Mouse (Mus musculus) c-Kit-positive CD71-negative TER-119-negative erythroid progenitor cells, embryonic 14.5 days (primary cell): ENCODE results near the gene Ttc39a.

Experiments
- DNase-seq: peaks from one replicate; pipeline ENCODE4 v3.0.0-alpha.2; 2013; ENCODE audit warnings: low read depth

Ttc39a gene

DNA sequence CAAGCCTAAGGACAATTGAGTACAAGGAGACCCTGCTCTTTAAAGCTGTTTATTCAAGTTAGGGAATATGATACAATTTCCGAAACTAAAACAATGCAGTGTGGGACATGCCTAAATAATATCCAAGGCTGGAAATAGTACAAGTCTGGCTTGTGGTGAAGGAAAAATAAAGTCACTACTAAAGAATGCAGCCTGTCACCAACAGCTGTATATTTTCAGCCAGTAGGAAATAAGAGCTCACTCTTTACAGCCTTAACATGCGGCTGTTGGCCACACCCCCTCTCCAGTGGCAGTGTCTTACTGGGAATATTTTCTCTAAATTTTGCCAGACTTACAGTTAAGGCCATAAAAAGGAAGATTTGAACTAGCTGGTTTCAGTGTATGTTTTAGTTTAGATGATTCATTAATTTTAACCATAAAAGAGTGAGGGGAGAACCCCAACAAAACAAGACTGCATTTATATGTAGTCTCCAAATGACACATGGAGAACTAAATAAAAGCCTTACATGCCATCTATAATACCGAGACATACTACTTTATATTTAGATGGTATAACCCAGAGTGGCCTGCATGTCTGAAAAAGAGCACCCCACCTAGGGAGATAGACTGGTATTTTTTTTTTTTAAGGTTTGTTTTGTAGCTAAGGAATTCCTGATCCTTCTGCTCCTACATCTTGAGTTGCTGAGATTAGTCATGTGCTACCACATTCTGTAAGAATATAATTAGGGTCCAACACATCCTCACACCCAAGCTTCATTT is 54.2 kb downstream of the Ttc39a start:
- no peak for DNase-seq

DNA sequence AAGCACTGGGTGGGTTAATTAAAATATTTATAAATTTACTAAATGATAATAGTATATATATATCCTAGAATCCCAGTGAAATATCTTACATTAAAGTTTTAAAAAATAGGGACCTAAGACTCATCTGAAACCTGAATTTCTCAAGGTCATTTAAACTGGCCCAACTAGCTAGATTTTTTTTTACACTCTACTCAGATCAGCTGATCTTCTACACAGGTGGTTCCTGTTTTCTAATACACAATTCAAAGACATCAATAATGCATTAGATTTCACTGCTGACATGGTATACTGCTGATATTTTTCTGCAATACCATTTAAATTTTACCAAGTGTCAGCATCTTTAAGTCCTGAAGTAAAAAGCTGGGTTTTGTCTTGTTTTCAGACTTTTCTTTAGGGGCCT is 57.5 kb downstream of the Ttc39a start:
- DNase-seq = no peak

DNA sequence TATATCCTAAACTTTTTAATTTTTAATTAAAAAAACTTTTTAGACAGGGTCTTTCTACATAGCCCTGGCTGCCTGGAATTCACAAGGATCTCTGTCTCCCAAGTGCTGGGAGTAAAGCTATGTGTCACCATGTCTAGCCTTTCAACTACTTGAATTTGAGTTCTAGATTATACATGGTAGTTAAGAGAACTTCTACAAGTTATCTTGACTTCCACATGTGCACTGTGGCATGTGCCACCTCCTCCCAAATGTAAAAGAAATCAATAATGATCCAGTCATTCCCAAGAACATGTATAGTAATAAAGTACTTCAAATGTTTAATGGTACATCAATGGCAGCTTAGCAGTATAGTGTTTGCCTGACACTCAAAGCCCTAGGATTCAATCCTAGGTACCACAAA is 61.3 kb downstream of the Ttc39a start:
- DNase-seq = no peak

DNA sequence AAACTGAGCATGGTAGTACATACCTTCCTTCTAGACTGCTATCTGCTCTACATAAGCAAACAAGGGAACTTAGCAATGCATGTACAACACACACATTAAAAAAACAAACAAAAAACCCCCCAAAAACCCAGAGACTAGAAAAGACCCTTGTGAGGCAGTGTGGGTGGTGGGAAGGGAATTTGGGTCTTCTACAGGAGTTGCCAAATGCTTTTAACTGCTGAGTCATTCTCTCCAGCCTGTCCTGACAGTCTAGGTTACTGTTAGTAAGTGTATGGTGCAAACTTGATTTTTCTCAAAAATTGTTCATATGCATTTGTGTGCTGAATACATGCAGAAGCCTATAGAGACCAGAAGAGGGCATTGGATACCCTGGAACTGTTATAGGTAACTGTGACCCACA is 65.2 kb downstream of the Ttc39a start:
- DNase-seq = no peak

DNA sequence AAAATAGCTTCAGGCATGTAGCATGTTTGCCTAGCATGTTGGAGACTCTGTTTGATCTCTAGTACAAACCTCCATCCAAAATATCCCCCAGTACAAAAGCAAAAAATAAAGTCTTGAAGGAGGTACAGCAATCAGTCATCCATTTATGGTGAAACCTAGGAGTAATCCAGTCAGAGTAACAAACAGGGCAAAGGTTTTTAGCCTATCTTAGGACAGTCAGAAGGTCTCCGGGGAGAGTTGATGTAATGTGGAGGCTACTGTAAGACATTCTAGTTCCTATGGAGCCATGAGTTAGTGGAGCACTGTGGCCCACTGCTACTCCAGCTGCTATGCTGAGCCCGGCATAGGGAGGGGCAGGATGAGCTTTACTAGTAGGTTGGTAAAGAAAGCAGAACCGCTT is 66.1 kb downstream of the Ttc39a start:
- DNase-seq = no peak

DNA sequence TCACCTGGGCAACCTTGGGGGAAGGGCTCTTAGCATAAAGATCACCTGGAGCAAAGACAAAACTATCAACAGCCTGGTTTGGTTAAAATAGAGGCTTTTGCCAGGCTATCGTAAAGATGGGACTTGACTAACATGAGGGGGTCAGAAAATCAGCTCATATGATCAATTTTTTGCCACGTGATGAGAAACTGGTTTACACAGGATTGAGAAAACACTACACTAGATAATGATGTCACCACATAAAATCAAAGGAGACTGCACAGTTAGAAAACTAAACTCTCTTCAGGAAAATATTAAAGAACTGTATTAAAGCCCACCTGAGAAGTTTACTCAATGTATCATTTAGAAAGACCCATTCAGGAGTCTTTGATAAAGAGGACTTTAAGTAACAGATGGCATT is 68.7 kb downstream of the Ttc39a start:
- DNase-seq = no peak

DNA sequence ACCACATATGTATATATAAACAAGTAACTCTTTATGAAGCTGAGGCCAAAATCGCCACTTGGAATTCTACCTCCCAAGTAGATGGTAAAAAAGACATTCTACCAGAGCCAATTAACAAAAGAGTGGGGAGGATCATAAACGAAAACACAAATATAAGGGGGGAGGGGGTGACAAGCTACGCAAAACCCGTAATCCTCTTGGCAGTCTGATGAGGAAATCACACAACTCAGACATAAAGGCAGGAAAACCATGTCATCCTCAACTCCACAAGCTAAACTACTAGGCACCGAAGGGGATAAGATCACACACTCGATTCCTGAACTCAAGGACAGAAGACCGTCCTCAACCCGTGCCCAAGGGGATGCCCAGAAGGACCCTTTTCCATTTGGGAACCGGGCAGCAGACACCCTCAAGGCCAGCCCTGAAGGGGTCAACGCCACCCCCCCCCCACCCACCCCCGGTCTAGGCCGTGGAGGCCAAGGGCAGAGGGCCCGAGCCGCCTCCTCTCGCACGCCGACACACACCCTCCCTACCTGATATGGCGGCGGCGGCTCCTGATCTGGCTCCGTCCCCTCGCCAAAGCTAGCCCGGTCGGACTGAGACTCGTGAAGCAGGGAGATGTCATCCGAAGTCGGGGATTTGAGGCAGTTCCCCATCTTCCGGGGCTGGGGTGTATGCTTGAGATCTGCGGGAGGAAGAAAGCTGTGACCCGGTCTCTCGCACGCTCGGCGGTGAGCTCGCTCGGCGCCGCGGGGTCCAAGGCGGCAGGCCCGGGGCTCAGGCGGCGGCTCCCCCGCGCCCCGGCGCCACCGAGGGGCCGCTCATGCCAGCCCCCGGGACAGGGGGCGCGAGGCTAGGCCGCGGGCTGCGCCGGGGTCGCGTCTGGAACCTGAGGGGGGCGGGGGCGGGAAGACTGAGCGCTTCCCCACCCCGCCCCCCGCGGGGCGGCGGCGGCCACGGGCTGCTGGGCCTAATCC is 69.4 kb downstream of the Ttc39a start:
- no peak for DNase-seq

DNA sequence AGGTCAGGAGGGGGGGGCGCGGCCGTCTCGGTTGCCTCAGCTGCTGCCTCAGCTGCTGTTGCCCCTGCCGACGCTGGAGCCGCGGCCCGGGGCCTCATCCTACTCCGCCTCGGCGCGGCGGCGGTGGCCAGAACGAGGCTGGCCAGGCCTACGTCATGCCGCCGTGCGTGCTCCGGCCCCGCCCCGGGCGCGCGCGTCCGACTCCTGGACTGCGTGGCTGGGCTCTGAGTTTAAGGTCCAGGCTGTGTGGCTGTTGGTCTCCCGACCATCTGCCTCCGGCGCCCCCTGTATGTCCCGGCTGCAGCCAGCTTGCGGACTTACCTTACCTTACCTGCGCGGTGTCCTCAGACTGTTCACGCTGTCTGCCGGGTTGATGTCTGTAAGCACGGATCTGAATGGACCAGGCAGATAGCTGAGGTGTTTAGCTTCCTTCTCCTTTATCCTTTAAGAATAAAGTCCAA is 70.2 kb downstream of the Ttc39a start:
- DNase-seq = peak; percentile 58

DNA sequence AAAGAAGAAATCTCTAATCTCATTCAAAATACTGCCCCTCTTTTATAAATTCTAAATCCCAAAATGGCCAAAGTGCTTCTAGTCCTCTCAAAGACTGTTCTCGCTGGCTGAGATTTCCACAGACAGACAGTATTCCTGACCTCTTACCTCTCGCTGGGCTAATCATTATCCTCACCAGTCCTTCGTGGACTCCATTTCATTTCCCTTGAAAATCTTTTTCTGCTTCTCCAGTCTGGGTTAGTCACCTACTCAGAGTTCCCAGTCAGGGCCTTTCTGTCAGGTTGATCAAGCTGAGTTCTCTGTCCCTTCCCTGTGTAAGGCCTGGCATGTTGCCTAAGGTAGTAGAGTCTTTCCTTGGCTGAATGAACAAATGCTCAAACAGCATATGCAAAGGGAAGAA is 71.0 kb downstream of the Ttc39a start:
- no peak for DNase-seq

DNA sequence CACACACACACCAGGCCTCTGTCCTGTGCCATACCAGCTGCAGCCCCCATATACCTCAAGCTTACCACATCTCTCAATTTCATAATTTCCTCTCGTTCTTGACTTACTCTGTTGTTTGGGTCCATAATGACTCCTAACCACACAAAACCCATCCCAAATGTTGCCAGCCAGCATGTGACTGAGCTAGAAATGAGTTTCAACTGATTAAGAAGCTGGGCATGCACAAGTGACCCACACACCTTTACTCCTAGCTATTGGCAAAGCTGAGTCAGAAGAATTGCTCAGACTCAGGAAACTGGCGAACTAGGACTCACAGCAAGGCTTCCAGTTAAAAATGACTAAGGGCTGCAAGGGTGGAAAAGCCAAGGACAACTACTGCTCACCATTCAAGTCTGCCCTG is 75.0 kb downstream of the Ttc39a start:
- no peak for DNase-seq

DNA sequence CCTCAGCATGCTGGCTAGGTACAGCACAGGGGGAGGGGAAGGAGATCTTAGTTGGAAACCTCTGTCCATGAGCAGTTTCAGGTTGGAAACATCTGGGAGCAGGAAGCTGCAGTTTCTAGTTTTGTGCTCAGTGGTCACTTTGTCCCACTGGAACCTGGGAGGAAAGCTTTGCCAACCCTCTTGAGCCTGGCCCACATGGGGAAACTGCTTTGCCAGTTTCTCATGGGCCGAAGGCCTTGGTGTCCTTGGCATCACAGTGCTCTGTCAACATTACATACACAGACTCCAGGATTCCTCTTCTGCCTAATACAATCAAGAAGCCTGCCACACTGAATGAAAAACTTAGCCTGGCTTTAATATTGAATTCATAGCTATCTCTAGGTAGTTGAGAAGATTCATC is 76.3 kb downstream of the Ttc39a start:
- no peak for DNase-seq

DNA sequence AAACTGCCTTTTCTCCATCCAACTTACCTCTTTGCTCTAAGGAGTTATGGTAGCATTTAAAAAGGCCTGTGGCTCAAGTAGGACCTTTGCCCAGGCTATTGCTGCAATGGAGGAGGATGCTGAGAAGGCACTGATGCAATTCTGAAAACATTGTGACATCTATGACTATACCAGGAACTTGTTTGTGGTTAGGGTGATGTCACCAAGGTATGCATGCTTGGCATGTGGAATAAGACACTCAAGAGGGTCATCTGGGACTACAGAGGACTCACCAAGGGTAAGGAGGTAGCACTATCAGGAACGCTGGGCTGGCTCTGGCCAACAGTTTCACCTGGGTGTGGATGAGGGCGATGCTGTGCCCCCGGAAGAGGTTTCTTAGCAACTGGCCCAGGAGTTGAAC is 78.2 kb downstream of the Ttc39a start, which contains the start of gene Rnf11:
TSS of gene Rnf11 (minus strand) at position 108 of the 400 bp plus-strand sequence.
- DNase-seq = no peak

DNA sequence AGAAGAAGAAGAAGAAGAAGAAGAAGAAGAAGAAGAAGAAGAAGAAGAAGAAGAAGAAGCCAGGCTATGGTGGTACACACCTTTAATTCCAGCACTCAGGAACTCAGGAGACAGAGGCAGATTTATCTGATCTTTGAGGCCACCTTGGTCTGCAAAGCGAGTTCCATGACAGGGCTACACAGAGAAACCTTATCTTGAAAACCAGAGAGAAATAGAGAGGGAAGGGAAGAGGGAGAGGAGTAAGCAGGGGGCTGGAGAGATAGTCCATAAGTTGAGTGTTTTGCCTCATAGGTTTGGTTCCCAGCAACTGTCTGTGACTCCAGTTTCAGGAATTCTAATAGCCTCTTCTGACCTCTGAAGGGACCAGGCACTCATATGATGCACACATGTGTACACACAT is 82.4 kb downstream of the Ttc39a start:
- no peak for DNase-seq

DNA sequence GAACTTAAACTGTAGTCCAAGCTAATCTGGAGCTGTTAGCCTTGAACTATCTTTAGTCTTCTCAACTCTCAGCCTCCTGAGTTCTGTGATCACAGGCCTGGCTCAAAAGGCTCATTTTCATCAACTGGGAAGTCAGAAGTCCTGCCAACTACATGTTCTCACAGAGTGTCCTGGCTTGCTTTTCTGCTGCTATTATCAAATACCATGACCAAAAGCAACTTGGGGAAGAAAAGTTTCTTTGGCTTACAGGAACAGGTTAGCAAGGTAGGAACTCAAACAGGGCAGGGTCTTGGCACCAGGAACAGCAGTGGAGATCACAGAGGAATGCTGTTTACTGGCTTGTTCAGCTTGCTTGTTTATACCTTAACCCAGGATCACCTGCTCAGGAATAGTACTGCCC is 87.2 kb downstream of the Ttc39a start:
- DNase-seq = no peak
